Mouse (Mus musculus) central nervous system, embryonic 11.5 days (tissue): Measurements from ENCODE around the gene 9130230L23Rik. TPM values are rescaled to one million over a fixed set of nuclear protein-coding genes. Genes with fewer than 3 reads are reported as not detected.

Source experiments
- polyA plus RNA-seq: library from polyadenylated mRNA; depleted of rRNA; stranded (reverse); fragments of >200 nt; gene quantifications from 2 replicates; pipeline ENCODE4 v1.2.3, GENCODE M21; 2012; rRNA removed

Gene 9130230L23Rik
- polyA plus RNA-seq = 0.04 and 0.08 TPM in 2 replicates

GRCm38 (mm10) chr5:66004134-66004925 is at the start of gene 9130230L23Rik:
TSS of gene 9130230L23Rik (minus strand) at chr5:66004285.

GRCm38 (mm10) chr5:65934783-65935182 is 69.3 kb downstream of the 9130230L23Rik start, which contains the start of gene Chrna9:
TSS of gene Chrna9 (plus strand) at chr5:65934921.

Other genes with a start within 250 kb of the 9130230L23Rik start
- 31.6 and 39.8 TPM in 2 replicates for gene N4bp2, start 240.8 kb downstream of the 9130230L23Rik start, polyA plus RNA-seq
- 0.19 and 0.35 TPM in 2 replicates for gene Rhoh, start 143.1 kb downstream of the 9130230L23Rik start, polyA plus RNA-seq
- 0.31 TPM in 1 of 2 replicates, not detected in the other for gene Chrna9, start 69.4 kb downstream of the 9130230L23Rik start, polyA plus RNA-seq
- gene Rbm47, start 168.8 kb upstream of the 9130230L23Rik start, polyA plus RNA-seq = 1.5 and 3.3 TPM in 2 replicates